Mouse (Mus musculus) T-helper 2 cell (primary cell): ENCODE measurements at regions not wholly inside any gene's neighbourhood (a gene's known extent, or its start where the extent isn't known, plus 50 kb on each side); places are given as distances from the start of the nearest gene placed in this dataset.

ENCODE experiments used
- in situ Hi-C: fragments of 300-600 bp; cut with MboI, MseI; formaldehyde crosslinking; loops from one replicate; pipeline ENCODE4 v1.15.1; 2025; ENCODE audit warnings: high pct_unique_total_duplicates

DNA sequence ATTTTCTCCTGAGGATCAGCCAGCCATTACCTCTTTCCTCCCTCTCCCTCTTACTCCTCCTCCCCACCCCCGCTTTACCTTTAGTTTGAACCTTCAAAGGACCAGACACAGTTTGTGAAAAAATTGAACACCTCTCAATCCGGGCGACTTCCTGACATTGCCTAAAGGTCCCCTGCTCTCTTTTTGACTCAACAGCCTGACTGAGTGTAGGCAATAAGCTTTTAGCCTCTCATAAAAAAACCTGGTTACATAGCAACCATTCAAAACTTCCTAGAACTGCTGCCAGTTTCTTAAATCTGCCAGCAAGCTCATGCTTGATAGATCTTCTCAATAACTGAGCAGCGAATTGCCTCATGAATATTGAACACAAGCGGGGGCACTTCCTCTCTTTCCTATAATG, 71.7 kb downstream of the Zfp945 start:
- in situ Hi-C loops: no loop called here

- in situ Hi-C loops: no loop called here
Observed at GRCm38 (mm10) chr17:22784481-22784880, 82.5 kb downstream of the Zfp945 start.

- in situ Hi-C loops: no loop called here
Observed at GRCm38 (mm10) chr17:22745736-22746135, 121.2 kb downstream of the Zfp945 start.

DNA sequence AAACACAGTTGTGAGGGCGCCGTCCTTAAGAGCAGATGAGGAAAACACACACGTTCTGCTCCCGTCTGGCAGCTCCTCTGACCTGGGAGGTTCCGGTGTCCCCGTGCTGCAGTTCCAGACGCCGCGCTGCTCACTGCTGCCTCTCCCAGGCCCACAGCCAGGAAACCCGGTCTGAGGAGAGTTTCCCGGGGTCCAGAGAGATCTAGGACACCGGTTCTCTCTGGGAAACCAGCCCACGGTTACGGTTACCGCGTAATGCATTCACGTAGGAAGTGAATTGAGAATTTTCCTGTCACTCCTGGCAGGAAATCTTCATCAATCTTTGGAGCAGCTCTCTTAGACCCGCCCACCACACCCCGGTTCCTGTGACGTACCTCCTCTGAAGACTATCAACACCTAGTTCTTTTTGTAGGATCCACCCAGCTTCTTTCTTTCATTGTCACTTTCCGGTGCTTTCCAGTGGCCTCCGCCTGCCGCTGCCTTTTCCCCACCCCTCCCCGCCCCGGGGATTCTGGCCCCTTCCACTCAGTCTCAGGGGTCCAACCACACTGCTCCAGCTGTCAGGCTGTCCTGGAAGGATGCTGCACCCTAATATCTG, 127.3 kb downstream of the Zfp945 start:
- in situ Hi-C loops: loop anchor here (10.0 kb wide), 1 partner anchor 805 kb away; no protein-coding TSS in a partner anchor

DNA sequence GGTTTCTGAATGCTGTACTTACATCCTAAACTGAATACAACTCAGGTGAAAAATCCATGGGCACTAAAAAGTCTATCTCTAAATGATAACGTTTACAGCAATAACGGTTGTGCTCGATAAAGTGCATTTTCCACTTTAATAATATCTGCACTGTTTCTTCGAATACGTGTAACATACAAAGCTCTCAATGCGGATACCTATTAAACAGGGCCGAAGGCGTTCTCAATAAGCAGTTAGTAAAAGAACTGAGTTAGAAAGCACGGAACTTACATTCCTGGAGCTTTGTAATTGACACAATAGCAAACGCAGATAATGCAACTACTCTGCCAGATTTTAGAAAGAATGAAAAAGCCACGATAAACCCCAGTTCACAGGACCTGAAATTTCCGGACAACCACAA, 127.8 kb downstream of the Zfp945 start:
- in situ Hi-C loops: loop anchor here (10.0 kb wide), 1 partner anchor 806 kb away; no protein-coding TSS in a partner anchor

DNA sequence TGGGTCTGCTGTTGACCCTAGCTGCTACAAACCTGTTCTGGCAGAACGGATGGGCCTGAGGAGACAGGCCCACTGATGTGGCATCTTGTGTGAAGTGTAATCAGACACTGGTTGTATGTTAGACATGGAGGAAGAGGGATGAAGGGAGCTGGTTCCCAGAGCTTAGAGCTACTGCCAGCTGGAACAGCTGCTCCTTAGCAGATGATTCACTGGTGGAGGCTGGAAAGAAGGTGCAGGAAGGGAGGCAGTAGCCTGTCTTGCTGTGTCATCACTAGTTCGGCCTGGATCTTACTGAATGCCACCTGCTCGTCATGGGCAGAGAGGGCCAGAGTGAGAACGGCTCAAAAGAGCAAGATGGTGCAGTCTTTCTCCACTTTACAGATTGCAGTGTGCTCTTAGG, 130.6 kb downstream of the Zfp945 start:
- in situ Hi-C loops: loop anchor here (10.0 kb wide), 1 partner anchor 808 kb away; no protein-coding TSS in a partner anchor
